Mouse (Mus musculus) forebrain, embryonic 12.5 days (tissue): ENCODE data around the gene Spp2. TPM values are rescaled to one million over a fixed set of nuclear protein-coding genes. Genes with fewer than 3 reads are reported as not detected.

Experiments used
- ATAC-seq: fragments of 200-750 bp; cut with Nextera tagmentation; 2 replicates; pipeline ENCODE4 v1.8.0; 2017; ENCODE audit warnings: moderate TSS enrichment; ENCODE audit not compliant: low FRiP score
- H3K27ac ChIP-seq: fragments of 300-500 bp; sonication (generic); 2 replicates; pipeline ENCODE4 v1.5.1; 2016; ENCODE audit warnings: mild to moderate bottlenecking
- H3K27me3 ChIP-seq: fragments of 300-500 bp; sonication (generic); 2 replicates; pipeline ENCODE4 v1.6.1; 2016; ENCODE audit warnings: mild to moderate bottlenecking
- H3K36me3 ChIP-seq: fragments of 300-500 bp; sonication (generic); replicated peaks from 2 replicates; pipeline ENCODE4 v1.6.1; 2016; ENCODE audit warnings: mild to moderate bottlenecking
- H3K4me1 ChIP-seq: fragments of 300-500 bp; sonication (generic); 2 replicates; pipeline ENCODE4 v1.6.1; 2016
- H3K4me2 ChIP-seq: fragments of 300-500 bp; sonication (generic); 2 replicates; pipeline ENCODE4 v1.6.1; 2016; ENCODE audit warnings: mild to moderate bottlenecking, moderate library complexity
- H3K4me3 ChIP-seq: fragments of 300-500 bp; sonication (generic); replicated peaks from 2 replicates; pipeline ENCODE4 v1.5.1; 2016; ENCODE audit warnings: mild to moderate bottlenecking
- H3K9ac ChIP-seq: fragments of 300-500 bp; sonication (generic); 2 replicates; pipeline ENCODE4 v1.6.1; 2016; ENCODE audit warnings: mild to moderate bottlenecking
- H3K9me3 ChIP-seq: fragments of 300-500 bp; sonication (generic); 2 replicates; pipeline ENCODE4 v1.6.1; 2016
- WGBS: fragments of 180-500 bp; shearing (Covaris S2); methylation state at CpG from one replicate; pipeline ENCODE4 v1.1.7; 2016; 5-methylcytosine and 5-hydroxymethylcytosine counted together
- polyA plus RNA-seq: library from polyadenylated mRNA; unstranded; fragments of >200 nt; fragmentation: Nextera tagmentation; extraction: Ambion mirVana; gene quantifications from 2 replicates; pipeline ENCODE4 v1.2.1, GENCODE M21; 2016

Gene Spp2
- polyA plus RNA-seq, 1 experiment from 2014 or later = not detected

- Histone ChIP-seq H3K36me3 (no peaks in the 10 kb centered on the region), H3K4me3 (no peak overlapping the region), H3K4me1 (peaks cover 7% of the 10 kb centered on the region), H3K27ac (no peak overlapping the region), H3K9me3 (no peaks in the 10 kb centered on the region), H3K4me2 (no peak overlapping the region), H3K9ac (no peak overlapping the region), H3K27me3 (no peaks in the 10 kb centered on the region)
- WGBS = 28% methylated on average over 1 of the region's 1 CpGs
- no peak for ATAC-seq
These were observed 54.3 kb downstream of the Spp2 start for GRCm38 (mm10) chr1:88461096-88461495.

DNA sequence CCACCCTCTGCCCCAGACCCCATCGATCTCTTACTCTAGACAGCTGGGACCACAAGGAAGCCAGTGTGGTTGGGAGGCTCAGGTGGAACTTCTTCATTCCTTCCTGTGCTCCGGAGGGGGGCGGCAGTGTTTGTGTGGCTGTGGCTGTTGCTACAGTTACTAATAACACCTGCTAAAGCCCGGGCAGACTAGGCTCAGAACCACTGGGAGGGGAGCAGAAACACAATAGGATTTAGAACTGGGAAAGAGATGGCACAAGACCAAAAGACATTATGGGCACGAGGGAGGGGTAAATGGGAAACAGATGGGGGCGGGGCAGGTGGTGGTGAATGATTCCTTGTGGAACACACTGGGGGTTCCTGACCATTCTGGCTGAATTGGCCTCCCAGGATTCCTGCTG is 55.7 kb downstream of the Spp2 start:
- Histone ChIP-seq H3K4me3 (no peak overlapping the region), H3K27ac (no peak overlapping the region), H3K27me3 (no peaks in the 10 kb centered on the region), H3K9me3 (no peaks in the 10 kb centered on the region), H3K9ac (no peak overlapping the region), H3K36me3 (no peaks in the 10 kb centered on the region), H3K4me1 (peaks cover 7% of the 10 kb centered on the region), H3K4me2 (no peak overlapping the region)
- no peak for ATAC-seq
- WGBS = 45% methylated on average over 6 of the region's 6 CpGs

- Histone ChIP-seq H3K27ac (no peak overlapping the region), H3K36me3 (no peaks in the 10 kb centered on the region), H3K4me1 (peaks cover 7% of the 10 kb centered on the region), H3K9me3 (no peaks in the 10 kb centered on the region), H3K9ac (no peak overlapping the region), H3K4me3 (no peak overlapping the region), H3K27me3 (no peaks in the 10 kb centered on the region), H3K4me2 (no peak overlapping the region)
- 90% methylated on average over 3 of the region's 3 CpGs for WGBS
- no peak for ATAC-seq
These were observed 56.5 kb downstream of the Spp2 start for GRCm38 (mm10) chr1:88463241-88463640.

- Histone ChIP-seq H3K4me2 (no peak overlapping the region), H3K4me3 (no peak overlapping the region), H3K4me1 (peaks cover 7% of the 10 kb centered on the region), H3K27me3 (no peaks in the 10 kb centered on the region), H3K27ac (no peak overlapping the region), H3K36me3 (no peaks in the 10 kb centered on the region), H3K9me3 (no peaks in the 10 kb centered on the region), H3K9ac (no peak overlapping the region)
- WGBS = 82% methylated on average over 6 of the region's 6 CpGs
- no peak for ATAC-seq
These were observed 57.5 kb downstream of the Spp2 start for GRCm38 (mm10) chr1:88464109-88464905.

DNA sequence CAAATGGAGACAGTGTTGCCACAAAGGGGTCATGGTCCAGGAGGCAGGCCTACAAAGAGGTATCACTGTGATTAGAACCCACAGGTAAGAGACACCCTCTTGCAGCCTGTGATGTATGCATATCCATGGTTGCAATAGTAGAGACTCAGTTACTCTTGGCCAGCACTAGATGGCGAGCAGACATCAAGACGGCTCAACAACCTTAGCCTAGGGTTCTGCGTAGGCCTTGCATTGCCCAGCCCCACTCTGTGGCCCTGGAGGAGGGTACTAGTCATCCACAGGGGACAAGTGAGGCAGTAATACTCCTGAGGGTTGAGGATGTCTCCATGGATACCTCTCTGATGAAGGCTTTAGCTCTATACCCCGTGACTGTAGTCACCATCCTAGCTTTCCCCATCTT is 59.0 kb downstream of the Spp2 start:
- WGBS = 76% methylated on average over 4 of the region's 4 CpGs
- no peak overlapping the region for H3K9ac ChIP-seq
- no peak overlapping the region for H3K4me2 ChIP-seq
- no peak for ATAC-seq
- peaks cover 7% of the 10 kb centered on the region for H3K4me1 ChIP-seq
- H3K27ac ChIP-seq = no peak overlapping the region
- no peaks in the 10 kb centered on the region for H3K27me3 ChIP-seq
- no peak overlapping the region for H3K4me3 ChIP-seq
- no peaks in the 10 kb centered on the region for H3K36me3 ChIP-seq
- H3K9me3 ChIP-seq = no peaks in the 10 kb centered on the region

DNA sequence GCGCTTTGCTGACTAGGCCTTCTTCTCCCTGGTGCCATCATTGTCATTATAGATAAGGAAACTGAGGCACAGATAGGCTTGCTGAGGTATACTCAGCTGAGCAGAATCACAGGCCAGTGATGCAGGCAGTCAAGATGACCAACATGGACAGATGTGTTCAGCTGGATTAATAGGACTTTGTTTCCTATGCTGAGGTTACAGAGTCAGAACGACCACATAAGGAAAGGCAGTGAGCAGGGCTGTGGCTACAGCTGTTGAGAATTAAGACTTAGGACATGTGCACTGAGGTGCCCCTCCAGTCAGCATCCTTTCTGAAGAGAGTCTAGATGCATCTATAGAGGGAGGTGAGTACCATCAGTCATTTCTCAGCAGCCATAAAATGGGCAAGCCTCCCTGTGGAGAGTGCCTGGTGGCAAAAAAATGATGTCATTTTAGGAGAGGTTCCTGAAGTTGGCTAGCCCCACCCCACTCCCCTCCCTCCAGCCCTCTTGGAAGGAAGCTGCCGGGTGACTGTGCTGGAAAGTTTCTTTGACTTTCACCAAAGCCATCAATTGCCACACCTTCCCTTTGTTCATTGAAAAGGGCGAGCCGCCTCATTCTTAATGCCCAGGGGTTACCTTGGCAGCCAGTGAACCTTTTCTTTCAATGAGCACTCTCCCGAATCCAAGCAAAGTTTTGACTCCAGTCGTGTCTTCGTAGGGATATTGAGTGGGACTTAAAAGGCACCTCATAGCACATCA is 59.7 kb downstream of the Spp2 start:
- ATAC-seq = no peak
- no peaks in the 10 kb centered on the region for H3K9me3 ChIP-seq
- WGBS = 68% methylated on average over 8 of the region's 8 CpGs
- no peak overlapping the region for H3K4me3 ChIP-seq
- H3K9ac ChIP-seq = no peak overlapping the region
- H3K36me3 ChIP-seq = no peaks in the 10 kb centered on the region
- H3K4me1 ChIP-seq = peaks cover 7% of the 10 kb centered on the region
- no peak overlapping the region for H3K27ac ChIP-seq
- no peaks in the 10 kb centered on the region for H3K27me3 ChIP-seq
- no peak overlapping the region for H3K4me2 ChIP-seq

DNA sequence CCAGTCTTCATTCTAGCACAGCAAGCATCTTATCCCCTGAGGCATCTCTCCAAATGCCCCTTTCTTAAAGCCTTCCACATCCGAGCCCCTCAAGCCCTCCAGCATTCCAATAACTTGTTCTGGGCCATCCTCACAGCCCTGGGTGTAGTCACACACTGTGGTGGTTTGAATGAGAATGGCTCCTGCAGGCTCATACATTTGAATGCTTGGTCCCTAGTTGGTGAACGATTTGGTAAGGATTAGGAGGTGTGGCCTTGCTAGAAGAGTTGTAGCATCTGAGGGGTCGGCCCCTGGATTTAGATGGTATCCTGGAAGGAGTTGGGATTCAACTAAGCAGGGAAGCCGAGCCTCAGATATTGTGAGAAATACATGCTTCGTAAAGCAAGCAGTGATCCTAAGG is 61.1 kb downstream of the Spp2 start:
- Histone ChIP-seq H3K36me3 (no peaks in the 10 kb centered on the region), H3K4me3 (no peak overlapping the region), H3K27ac (no peak overlapping the region), H3K9ac (no peak overlapping the region), H3K4me1 (peaks cover 9% of the 10 kb centered on the region; the same call in 1 of the 2 replicates), H3K9me3 (no peaks in the 10 kb centered on the region), H3K4me2 (no peak overlapping the region), H3K27me3 (no peaks in the 10 kb centered on the region)
- no peak for ATAC-seq
- 83% methylated on average over 5 of the region's 5 CpGs for WGBS

GRCm38 (mm10) chr1:88468335-88468734 is 61.6 kb downstream of the Spp2 start:
- H3K36me3 ChIP-seq = no peaks in the 10 kb centered on the region
- ATAC-seq = no peak
- no peaks in the 10 kb centered on the region for H3K27me3 ChIP-seq
- 96% methylated on average over 2 of the region's 2 CpGs for WGBS
- H3K9ac ChIP-seq = no peak overlapping the region
- no peak overlapping the region for H3K27ac ChIP-seq
- H3K9me3 ChIP-seq = no peaks in the 10 kb centered on the region
- no peak overlapping the region for H3K4me3 ChIP-seq
- H3K4me2 ChIP-seq = no peak overlapping the region
- peaks cover 8% of the 10 kb centered on the region; the same call in 1 of the 2 replicates for H3K4me1 ChIP-seq

GRCm38 (mm10) chr1:88469746-88470145 is 63.0 kb downstream of the Spp2 start:
- ATAC-seq = no peak
- H3K27me3 ChIP-seq = no peaks in the 10 kb centered on the region
- no peak overlapping the region for H3K4me2 ChIP-seq
- H3K4me1 ChIP-seq = peaks cover 8% of the 10 kb centered on the region; the same call in 1 of the 2 replicates
- no peak overlapping the region for H3K9ac ChIP-seq
- no peak overlapping the region for H3K4me3 ChIP-seq
- no peaks in the 10 kb centered on the region for H3K9me3 ChIP-seq
- H3K36me3 ChIP-seq = no peaks in the 10 kb centered on the region
- 89% methylated on average over 4 of the region's 4 CpGs for WGBS
- H3K27ac ChIP-seq = no peak overlapping the region

DNA sequence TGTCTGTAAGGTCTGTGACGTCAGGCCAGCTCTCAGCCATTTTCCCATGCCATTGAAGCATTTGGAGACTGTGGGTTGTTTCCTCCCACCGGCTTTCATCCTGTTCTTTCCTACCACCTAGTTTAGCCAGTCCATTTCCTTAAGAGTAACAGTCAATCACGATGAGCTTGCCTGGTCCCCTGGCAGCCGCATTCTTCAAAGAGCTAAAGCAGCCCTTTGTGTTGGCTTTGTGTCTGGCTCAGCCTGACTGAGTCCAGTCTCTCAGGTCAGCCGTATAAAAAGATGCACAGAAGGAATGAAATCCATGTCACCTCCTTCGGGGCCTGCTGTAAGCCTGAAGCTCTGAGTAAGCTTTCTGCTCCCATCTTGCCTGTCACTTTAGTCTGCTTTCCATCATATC is 65.5 kb downstream of the Spp2 start:
- Histone ChIP-seq H3K27ac (no peak overlapping the region), H3K27me3 (peaks cover 3% of the 10 kb centered on the region; the same call in 1 of the 2 replicates), H3K4me2 (no peak overlapping the region), H3K4me1 (peaks cover 8% of the 10 kb centered on the region; the same call in 1 of the 2 replicates), H3K4me3 (no peak overlapping the region), H3K9ac (no peak overlapping the region), H3K9me3 (no peaks in the 10 kb centered on the region), H3K36me3 (no peaks in the 10 kb centered on the region)
- WGBS = 10% methylated on average over 6 of the region's 6 CpGs
- no peak for ATAC-seq

DNA sequence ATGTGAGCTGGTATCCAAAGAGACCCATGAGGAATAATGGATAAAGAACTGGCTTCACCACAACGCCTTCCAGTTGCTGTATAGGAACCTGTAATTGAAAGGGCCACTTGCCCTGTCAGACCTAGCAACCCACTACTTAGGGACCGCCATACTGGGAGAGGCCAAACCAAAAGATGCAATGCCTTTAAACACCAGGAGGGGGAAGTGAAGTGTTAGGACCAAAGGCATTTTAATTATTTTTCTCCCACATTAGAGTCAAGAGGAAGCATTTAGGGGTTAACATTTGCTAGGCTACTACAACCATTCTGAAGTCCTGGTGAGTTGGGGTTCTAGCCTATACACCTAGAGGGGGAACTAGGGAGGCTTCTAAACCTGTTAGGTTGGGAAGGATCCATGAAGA is 67.1 kb downstream of the Spp2 start:
- Histone ChIP-seq H3K4me1 (peaks cover 19% of the 10 kb centered on the region), H3K4me2 (no peak overlapping the region), H3K27ac (no peak overlapping the region), H3K27me3 (peaks cover 3% of the 10 kb centered on the region; the same call in 1 of the 2 replicates), H3K36me3 (no peaks in the 10 kb centered on the region), H3K9me3 (no peaks in the 10 kb centered on the region), H3K9ac (no peak overlapping the region), H3K4me3 (no peak overlapping the region)
- 79% methylated on average over 2 of the region's 2 CpGs for WGBS
- no peak for ATAC-seq

- Histone ChIP-seq H3K4me3 (no peak overlapping the region), H3K4me1 (peaks cover 19% of the 10 kb centered on the region), H3K9ac (no peak overlapping the region), H3K27me3 (peaks cover 3% of the 10 kb centered on the region; the same call in 1 of the 2 replicates), H3K9me3 (no peaks in the 10 kb centered on the region), H3K4me2 (no peak overlapping the region), H3K27ac (no peak overlapping the region), H3K36me3 (no peaks in the 10 kb centered on the region)
- WGBS = 79% methylated on average over 7 of the region's 7 CpGs
- no peak for ATAC-seq
These were observed 67.8 kb downstream of the Spp2 start for GRCm38 (mm10) chr1:88474598-88474997.
